Mouse (Mus musculus): ENCODE data around the gene Hipk4. TPM values are rescaled to one million over a fixed set of nuclear protein-coding genes. Genes with fewer than 3 reads are reported as not detected.
"Not testable (repeated sequence)": the region's sequence is repeated elsewhere in the genome, so short reads cannot be mapped to it uniquely, and the experiment has no call there.

Hipk4 gene
- polyA plus RNA-seq, 1 experiment from 2014 or later = 0.63 TPM

DNA sequence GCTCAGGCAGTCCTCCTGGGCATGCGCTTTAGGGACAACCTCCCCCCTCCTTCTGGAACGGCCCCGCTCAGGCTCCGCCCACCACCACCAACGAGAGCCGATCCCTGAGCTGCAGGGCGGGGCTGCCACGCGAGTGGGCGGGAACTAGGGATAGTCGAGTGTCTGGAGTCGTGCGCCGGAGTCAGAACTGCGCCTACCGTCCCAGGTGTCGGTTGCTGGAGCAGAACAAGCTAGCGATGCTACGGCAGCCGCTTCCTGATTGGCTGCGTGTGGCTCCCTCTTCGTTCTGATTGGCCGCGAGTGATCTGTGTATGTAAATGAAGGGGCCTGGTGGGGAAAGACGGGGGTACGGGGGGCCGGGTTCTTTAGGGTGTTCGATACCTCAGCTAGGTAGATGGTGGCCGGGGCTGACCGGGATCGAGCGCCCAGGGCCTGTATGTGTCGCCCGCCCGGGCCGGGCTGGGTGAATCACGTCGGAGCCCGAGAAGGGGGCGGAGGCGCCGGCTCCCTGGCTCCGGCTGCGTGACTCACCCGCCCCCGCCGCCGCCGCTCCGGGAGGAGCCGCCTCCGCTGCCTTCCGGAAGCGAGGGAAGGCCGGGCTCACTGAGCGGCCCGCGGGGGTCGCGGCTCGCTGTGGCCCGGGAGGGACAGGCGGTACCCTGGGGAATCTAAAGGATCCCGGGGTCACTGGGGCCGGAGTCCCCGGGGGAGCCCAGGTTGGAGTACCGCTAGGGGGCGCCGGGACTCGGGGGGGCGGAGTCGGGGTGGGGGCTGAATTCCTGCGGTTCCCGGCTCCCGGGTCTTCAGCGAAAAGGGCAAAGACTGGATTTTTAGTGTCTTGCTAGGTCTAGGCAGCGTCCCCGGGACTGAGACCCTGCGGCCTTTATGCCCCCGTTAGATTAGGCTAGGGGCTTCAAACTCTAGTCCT, 36.0 kb upstream of the Hipk4 start, which contains the start of gene Sertad1:
Gene Sertad1, plus strand, starts transcription at position 141 of the 928 bp plus-strand sequence.
- H3K4me3 ChIP-seq = peak within 1 kb of the TSS; percentile 65
- peaks cover 15% of the 10 kb centered on the region for H3K27me3 ChIP-seq (ENCODE audit: poor library complexity, severe bottlenecking)
- WGBS = under 1% methylated on average over 78 of the region's 80 CpGs
- DNase-seq (ENCODE audit: extremely low spot score, low spot score) = peak; percentile 100
- peaks cover 10% of the 10 kb centered on the region for H3K36me3 ChIP-seq (replicated peaks)
- no peaks in the 10 kb centered on the region for H3K9me3 ChIP-seq
- H3K4me1 ChIP-seq = peaks cover 54% of the 10 kb centered on the region
- H3K27ac ChIP-seq = peak within 1 kb of the TSS; percentile 92

DNA sequence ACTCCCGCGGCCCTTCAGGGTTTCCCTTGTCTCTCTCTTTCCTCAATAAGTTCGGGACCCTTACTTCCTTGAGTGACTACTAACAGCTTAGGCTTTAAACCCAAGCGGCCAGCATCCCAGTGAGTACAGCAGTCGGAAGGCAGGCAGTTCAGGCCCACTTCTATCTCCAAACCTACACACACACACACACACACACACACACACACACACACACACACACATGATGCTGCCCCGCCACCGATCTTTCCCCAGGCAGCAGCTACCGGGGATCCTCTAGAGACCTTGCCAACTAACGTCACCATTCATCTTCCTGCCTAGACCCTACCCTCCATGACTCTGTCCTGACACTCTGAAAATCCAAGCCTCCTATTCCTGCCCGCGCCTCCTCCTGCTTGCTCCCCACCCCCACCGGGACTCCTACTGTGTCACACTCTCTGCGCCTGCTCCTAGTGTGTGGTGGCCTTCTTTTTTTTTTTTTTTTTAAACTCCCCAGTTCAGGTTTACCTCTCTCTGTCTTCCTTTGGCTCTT, 35.3 kb upstream of the Hipk4 start:
- Histone ChIP-seq H3K27ac (peak overlapping the region; percentile 92), H3K4me1 (peaks cover 50% of the 10 kb centered on the region), H3K27me3 (ENCODE audit: poor library complexity, severe bottlenecking) (peaks cover 15% of the 10 kb centered on the region), H3K4me3 (peak overlapping the region; percentile 65), H3K36me3 (replicated peaks) (peaks cover 10% of the 10 kb centered on the region), H3K9me3 (no peaks in the 10 kb centered on the region)
- WGBS = 3% methylated on average over 13 of the region's 13 CpGs
- peak; percentile 37 for DNase-seq (ENCODE audit: extremely low spot score, low spot score)

DNA sequence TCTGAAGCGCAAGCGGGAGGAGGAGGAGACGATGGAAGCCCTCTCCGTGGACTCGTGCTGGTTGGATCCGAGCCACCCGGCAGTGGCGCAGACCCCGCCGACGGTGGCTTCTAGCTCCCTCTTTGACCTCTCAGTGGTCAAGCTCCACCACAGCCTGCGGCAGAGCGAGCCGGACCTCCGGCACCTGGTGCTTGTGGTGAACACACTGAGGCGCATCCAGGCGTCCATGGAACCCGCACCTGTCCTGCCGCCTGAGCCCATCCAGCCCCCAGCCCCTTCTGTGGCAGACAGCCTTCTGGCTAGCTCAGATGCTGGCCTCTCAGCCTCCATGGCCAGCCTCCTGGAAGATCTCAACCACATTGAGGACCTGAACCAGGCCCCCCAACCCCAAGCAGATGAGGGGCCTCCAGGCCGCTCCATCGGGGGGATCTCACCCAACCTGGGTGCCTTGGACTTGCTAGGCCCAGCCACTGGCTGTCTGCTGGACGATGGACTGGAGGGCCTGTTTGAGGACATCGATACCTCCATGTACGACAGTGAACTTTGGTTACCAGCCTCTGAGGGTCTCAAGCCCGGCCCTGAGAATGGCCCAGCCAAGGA, 33.7 kb upstream of the Hipk4 start:
- H3K4me3 ChIP-seq = peak overlapping the region; percentile 59
- peaks cover 50% of the 10 kb centered on the region for H3K4me1 ChIP-seq
- no peak for DNase-seq (ENCODE audit: extremely low spot score, low spot score)
- peaks cover 10% of the 10 kb centered on the region for H3K36me3 ChIP-seq (replicated peaks)
- 90% methylated on average over 25 of the region's 25 CpGs for WGBS
- H3K27me3 ChIP-seq (ENCODE audit: poor library complexity, severe bottlenecking) = peaks cover 15% of the 10 kb centered on the region
- peak overlapping the region; percentile 91 for H3K27ac ChIP-seq
- H3K9me3 ChIP-seq = no peaks in the 10 kb centered on the region

DNA sequence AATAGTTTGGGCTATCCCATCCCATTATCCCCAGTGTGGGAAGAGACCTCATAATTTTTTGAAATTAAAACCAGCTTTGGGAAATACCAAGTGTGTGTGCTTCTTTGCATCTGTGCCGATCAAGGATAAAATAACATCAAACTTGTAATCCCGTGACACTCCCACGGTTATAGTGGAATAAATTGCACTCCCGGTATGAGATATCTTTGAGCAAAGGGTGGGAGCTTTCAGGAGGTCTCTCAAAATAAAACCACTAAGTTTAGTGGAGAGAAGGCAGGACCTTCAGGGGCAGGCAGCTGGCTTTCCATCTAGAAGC, 32.9 kb upstream of the Hipk4 start:
- peak overlapping the region; percentile 59 for H3K4me3 ChIP-seq
- H3K27ac ChIP-seq = peak overlapping the region; percentile 91
- WGBS = 42% methylated on average over 4 of the region's 4 CpGs
- H3K36me3 ChIP-seq (replicated peaks) = peaks cover 10% of the 10 kb centered on the region
- H3K4me1 ChIP-seq = peaks cover 50% of the 10 kb centered on the region
- H3K9me3 ChIP-seq = no peaks in the 10 kb centered on the region
- H3K27me3 ChIP-seq (ENCODE audit: poor library complexity, severe bottlenecking) = peaks cover 15% of the 10 kb centered on the region
- DNase-seq (ENCODE audit: extremely low spot score, low spot score) = no peak

DNA sequence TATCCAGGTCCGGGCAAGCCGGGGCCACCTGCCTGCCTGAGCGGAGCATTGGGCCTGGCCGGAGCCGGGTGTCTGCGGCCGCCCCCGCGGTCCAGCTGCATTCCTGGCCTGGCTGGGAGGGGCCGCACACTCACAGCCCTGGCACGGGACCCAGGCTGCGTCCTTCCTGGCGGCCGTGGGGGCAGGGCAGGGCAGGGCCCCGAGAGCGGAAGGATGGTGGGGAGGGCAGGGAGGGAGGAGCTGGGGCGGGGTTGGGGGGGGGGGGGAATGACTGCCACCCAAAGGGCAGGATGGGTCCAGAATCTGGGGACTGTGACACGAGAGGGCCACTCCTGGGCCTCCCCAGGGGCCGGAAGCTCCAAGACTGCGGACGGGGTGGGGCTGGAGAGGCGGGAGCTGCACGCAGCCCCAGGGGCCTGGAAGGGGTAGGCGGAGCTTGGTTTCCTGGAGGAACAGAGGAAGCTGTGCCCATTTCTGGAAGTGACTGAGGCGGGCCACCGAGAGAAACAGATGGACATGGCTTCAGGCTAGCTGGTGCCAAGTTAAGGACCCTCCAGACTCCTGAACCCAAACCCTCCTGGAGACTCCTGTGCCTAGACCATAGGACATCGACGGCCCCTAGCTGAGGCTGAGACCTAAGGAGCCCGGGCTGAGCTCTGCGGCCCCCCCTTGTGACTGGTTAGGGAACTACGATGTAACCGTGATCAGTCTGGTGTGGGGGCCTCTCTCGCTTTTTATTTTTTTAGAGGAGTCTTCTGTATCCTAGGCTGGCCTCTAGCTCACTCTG, 32.3 kb upstream of the Hipk4 start:
- peak overlapping the region; percentile 59 for H3K4me3 ChIP-seq
- H3K9me3 ChIP-seq = no peaks in the 10 kb centered on the region
- H3K27ac ChIP-seq = peak overlapping the region; percentile 91
- H3K4me1 ChIP-seq = peaks cover 50% of the 10 kb centered on the region
- DNase-seq (ENCODE audit: extremely low spot score, low spot score) = peak; percentile 82
- 1% methylated on average over 33 of the region's 33 CpGs for WGBS
- H3K36me3 ChIP-seq (replicated peaks) = peaks cover 10% of the 10 kb centered on the region
- peaks cover 11% of the 10 kb centered on the region for H3K27me3 ChIP-seq (ENCODE audit: poor library complexity, severe bottlenecking)

DNA sequence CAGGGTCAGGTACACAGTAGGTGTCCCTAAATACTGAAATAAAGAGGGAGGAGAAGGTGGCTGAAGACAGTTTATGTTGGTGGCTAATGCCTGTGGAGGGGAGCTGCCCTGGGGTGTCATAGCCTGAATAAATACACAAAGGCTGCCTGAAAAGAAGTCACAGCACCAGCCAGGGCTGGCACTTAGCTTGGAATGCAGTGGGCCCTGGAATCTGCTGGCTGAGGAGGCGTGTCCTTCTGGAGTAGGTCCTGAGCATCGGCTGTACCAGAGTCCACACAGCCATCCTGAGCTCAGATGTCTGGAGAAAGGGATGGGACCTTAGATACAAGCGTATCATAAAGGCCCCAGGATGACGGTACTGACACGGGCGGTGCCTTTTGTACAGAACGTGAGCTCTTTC, 31.2 kb upstream of the Hipk4 start:
- DNase-seq (ENCODE audit: extremely low spot score, low spot score) = no peak
- Histone ChIP-seq H3K27ac (no peak overlapping the region), H3K4me1 (peaks cover 43% of the 10 kb centered on the region), H3K36me3 (replicated peaks) (peaks cover 10% of the 10 kb centered on the region), H3K4me3 (no peak overlapping the region), H3K27me3 (ENCODE audit: poor library complexity, severe bottlenecking) (peaks cover 11% of the 10 kb centered on the region), H3K9me3 (no peaks in the 10 kb centered on the region)
- 85% methylated on average over 7 of the region's 7 CpGs for WGBS

DNA sequence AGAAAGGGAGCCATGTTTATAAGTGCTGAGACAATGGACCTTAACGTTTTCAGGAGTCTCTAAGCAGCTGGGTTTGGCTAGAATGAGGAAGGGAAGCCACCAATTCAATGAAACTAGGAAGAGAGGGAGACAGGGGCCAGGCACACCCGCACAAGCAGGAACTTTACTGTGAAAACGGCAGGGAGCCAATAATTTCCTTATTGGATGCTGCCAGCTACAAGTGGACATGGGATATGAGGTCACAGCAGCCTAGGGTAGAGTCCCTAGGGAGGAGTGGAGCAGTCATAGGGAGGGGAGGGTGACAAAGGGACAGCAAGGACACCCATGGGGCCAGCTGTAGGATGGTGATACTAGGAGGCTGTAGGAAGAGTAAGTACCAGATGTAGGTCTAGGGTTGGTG, 30.0 kb upstream of the Hipk4 start:
- no peak overlapping the region for H3K27ac ChIP-seq
- 83% methylated on average over 3 of the region's 3 CpGs for WGBS
- peaks cover 34% of the 10 kb centered on the region for H3K4me1 ChIP-seq
- H3K36me3 ChIP-seq (replicated peaks) = peaks cover 10% of the 10 kb centered on the region
- H3K9me3 ChIP-seq = no peaks in the 10 kb centered on the region
- H3K4me3 ChIP-seq = no peak overlapping the region
- peaks cover 11% of the 10 kb centered on the region for H3K27me3 ChIP-seq (ENCODE audit: poor library complexity, severe bottlenecking)
- DNase-seq (ENCODE audit: extremely low spot score, low spot score) = no peak

DNA sequence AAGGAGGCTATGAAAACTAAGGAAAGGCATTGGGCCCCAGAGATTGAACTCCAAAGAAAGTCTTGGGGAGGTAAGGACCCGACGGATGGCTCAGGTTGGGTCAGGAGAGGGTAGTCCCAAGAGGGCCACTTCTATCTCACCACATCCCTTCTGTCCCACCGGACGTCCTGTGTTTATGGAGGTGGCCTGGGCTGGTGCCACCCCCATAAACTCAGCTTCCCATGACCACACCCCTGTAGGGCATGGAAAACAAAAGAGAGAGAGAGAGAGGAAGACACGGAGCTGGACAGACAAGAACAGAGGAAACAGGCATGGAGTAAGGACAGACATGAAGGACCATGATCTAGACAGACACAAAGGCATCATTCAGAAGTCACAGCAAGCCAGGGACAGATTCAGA, 29.6 kb upstream of the Hipk4 start:
- WGBS = 91% methylated on average over 5 of the region's 5 CpGs
- Histone ChIP-seq H3K4me3 (no peak overlapping the region), H3K9me3 (no peaks in the 10 kb centered on the region), H3K36me3 (replicated peaks) (peaks cover 10% of the 10 kb centered on the region), H3K4me1 (peaks cover 30% of the 10 kb centered on the region), H3K27me3 (ENCODE audit: poor library complexity, severe bottlenecking) (peaks cover 11% of the 10 kb centered on the region), H3K27ac (0 out of 2 replicates have a peak overlapping the region, but pooled peaks have one; percentile 2)
- no peak for DNase-seq (ENCODE audit: extremely low spot score, low spot score)

DNA sequence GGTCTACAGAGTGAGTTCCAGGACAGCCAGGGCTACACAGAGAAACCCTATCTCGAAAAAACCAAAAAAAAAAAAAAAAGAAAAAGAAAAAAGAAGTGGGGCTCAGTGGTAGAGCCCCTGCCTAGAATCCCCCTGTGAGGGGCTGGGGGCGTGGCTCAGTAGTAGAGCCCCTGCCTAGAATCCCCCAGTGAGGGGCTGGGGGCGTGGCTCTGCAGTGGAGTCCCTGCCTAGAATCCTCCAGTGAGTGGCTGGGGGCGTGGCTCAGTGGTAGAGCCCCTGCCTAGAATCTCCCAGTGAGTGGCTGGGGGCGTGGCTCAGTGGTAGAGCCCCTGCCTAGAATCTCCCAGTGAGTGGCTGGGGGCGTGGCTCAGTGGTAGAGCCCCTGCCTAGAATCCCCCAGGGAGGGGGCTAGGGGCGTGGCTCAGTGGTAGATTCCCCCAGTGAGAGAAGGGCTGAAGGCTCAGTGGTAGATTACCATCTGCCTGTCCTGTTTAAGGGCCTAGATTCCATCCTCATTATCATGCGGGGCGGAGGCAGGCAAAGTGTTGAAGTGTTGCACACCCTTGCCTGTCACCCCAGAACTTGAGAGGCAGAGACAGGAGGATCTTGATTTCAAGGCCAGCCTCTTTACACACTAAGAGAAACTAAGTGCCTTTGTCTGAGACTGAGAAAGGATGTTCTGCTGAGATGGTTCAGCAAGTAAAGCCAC, 28.3 kb upstream of the Hipk4 start:
- not testable (repeated sequence) for DNase-seq (ENCODE audit: extremely low spot score, low spot score); H3K27me3 ChIP-seq (ENCODE audit: poor library complexity, severe bottlenecking); H3K4me3 ChIP-seq; H3K9me3 ChIP-seq; H3K27ac ChIP-seq; H3K36me3 ChIP-seq (replicated peaks)
- peaks cover 22% of the 10 kb centered on the region for H3K4me1 ChIP-seq
- 89% methylated on average over 9 of the region's 9 CpGs for WGBS

DNA sequence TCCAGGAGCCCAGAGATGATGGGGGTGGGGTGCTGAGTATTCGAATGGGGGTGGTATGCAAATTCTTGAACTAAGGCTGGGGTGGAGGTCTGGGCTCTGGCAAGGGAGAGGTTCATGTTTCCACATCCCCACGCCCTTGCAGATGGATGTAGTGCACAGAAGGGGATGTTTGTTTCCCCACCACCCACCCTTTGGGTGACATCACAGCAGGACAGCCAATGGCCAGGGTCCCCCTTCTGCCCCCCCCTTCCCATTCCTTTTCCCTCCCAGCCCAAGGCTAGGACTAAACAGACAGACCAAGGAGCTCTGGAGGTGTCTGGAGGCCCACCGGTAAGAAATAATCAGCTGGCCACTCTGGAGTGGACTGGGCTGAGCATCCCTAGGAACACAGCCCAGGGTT, 24.0 kb upstream of the Hipk4 start, which contains the start of gene Prx:
Gene Prx, plus strand, starts transcription at position 289 of the 400 bp plus-strand sequence.
- Histone ChIP-seq H3K27me3 (ENCODE audit: poor library complexity, severe bottlenecking) (no peaks in the 10 kb centered on the region), H3K9me3 (no peaks in the 10 kb centered on the region), H3K4me3 (no peak within 1 kb of the TSS), H3K4me1 (no peaks in the 10 kb centered on the region), H3K36me3 (replicated peaks) (no peaks in the 10 kb centered on the region), H3K27ac (no peak within 1 kb of the TSS)
- WGBS = 63% methylated on average over 3 of the region's 3 CpGs
- no peak for DNase-seq (ENCODE audit: extremely low spot score, low spot score)

DNA sequence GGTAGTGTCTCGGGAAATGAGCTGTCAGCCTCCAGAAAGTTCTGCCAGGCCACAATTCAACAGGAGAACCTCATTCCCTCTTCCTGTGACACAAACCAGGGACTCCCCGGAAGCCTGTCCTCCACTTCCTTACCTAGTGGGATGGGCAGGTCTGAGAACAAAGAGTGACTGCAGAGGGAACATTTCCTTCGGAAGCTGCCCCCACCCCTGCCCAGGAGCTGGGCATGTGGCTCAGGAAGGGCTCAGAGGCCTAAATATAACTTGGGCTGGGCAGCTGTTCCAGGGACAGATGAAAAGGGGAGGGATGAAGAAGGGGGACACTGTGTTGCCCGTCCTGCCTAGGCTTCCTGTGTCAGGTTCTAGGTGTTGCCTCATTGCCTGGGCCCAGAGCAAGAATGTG, 21.4 kb upstream of the Hipk4 start:
- no peak overlapping the region for H3K27ac ChIP-seq
- WGBS = 70% methylated on average over 4 of the region's 4 CpGs
- no peaks in the 10 kb centered on the region for H3K27me3 ChIP-seq (ENCODE audit: poor library complexity, severe bottlenecking)

More for the DNA sequence above, 21.4 kb upstream of the Hipk4 start:
- H3K9me3 ChIP-seq = no peaks in the 10 kb centered on the region
- DNase-seq (ENCODE audit: extremely low spot score, low spot score) = no peak
- H3K4me1 ChIP-seq = peaks cover 6% of the 10 kb centered on the region
- H3K4me3 ChIP-seq = no peak overlapping the region
- H3K36me3 ChIP-seq (replicated peaks) = no peaks in the 10 kb centered on the region

All from forebrain, embryonic 10.5 days (tissue).